Mouse (Mus musculus): ENCODE results near the gene Mbnl3.

Mbnl3 gene

GRCm38 (mm10) chrX:51206432-51206831 lies at the start of gene Mbnl3:
Gene Mbnl3 (minus strand): TSS chrX:51206532.
- no peak for DNase-seq

GRCm38 (mm10) chrX:51205548-51206324 lies 596 bp downstream of the Mbnl3 start:
- peak; percentile 31 for DNase-seq

GRCm38 (mm10) chrX:51204626-51205547 lies 1.4 kb downstream of the Mbnl3 start:
- DNase-seq, result peak; percentile 2

- DNase-seq, result no peak
Measured at GRCm38 (mm10) chrX:51197012-51197411, 9.3 kb downstream of the Mbnl3 start.

GRCm38 (mm10) chrX:51171914-51172313 lies 34.4 kb downstream of the Mbnl3 start:
- no peak for DNase-seq

- no peak for DNase-seq
Measured at GRCm38 (mm10) chrX:51171413-51171812, 34.9 kb downstream of the Mbnl3 start.

GRCm38 (mm10) chrX:51170404-51170803 lies 35.9 kb downstream of the Mbnl3 start:
- no peak for DNase-seq

- DNase-seq, result no peak
Measured at GRCm38 (mm10) chrX:51169476-51170045, 36.8 kb downstream of the Mbnl3 start.

GRCm38 (mm10) chrX:51167976-51168375 lies 38.4 kb downstream of the Mbnl3 start:
- no peak for DNase-seq

GRCm38 (mm10) chrX:51164766-51165165 lies 41.6 kb downstream of the Mbnl3 start:
- DNase-seq, result no peak

- DNase-seq, result no peak
Measured at GRCm38 (mm10) chrX:51148436-51148835, 57.9 kb downstream of the Mbnl3 start.

- no peak for DNase-seq
Measured at GRCm38 (mm10) chrX:51146351-51146750, 60.0 kb downstream of the Mbnl3 start.

GRCm38 (mm10) chrX:51140055-51140454 lies 66.3 kb downstream of the Mbnl3 start:
- DNase-seq, result no peak

- no peak for DNase-seq
Measured at GRCm38 (mm10) chrX:51131325-51131724, 75.0 kb downstream of the Mbnl3 start.

- no peak for DNase-seq
Measured at GRCm38 (mm10) chrX:51102748-51103147, 103.6 kb downstream of the Mbnl3 start.

GRCm38 (mm10) chrX:51084972-51085371 lies 121.4 kb downstream of the Mbnl3 start:
- DNase-seq, result no peak

- no peak for DNase-seq
Measured at GRCm38 (mm10) chrX:51084211-51084610, 122.1 kb downstream of the Mbnl3 start.

GRCm38 (mm10) chrX:51076744-51077143 lies 129.6 kb downstream of the Mbnl3 start:
- peak; percentile 16 for DNase-seq
